Mouse (Mus musculus) erythroblast, embryonic 14.5 days (primary cell): Measurements from ENCODE around the gene Olfr1377.

ENCODE experiments used
- GATA1 ChIP-seq: IDR thresholded peaks from 2 replicates; pipeline ENCODE4 v1.6.1; 2012; ENCODE audit warnings: low read length, inconsistent platforms, mixed read lengths
- TAL1 ChIP-seq: IDR thresholded peaks from 3 replicates; pipeline ENCODE4 v1.6.1; 2012; ENCODE audit warnings: low read length, inconsistent platforms, mixed read lengths

- TF ChIP-seq GATA1 (no peak), TAL1 (no peak)
Observed at GRCm38 (mm10) chr11:50953665-50954064, 28.1 kb upstream of the Olfr1377 start, which contains the start of gene Prop1.
